Mouse (Mus musculus) kidney, postnatal 4 days (tissue): ENCODE data around the gene Bank1.
A peak's percentile ranks its signal among the peaks of the same experiment; 100 is the strongest.
"Not testable (repeated sequence)": the region's sequence is repeated elsewhere in the genome, so short reads cannot be mapped to it uniquely, and the experiment has no call there.

Experiments
- DNase-seq, 2 experiments: peaks; one replicate each; pipeline ENCODE4 v3.0.0; 2021; ENCODE audit warnings: mixed read lengths in 2 of 2

Bank1 gene

GRCm38 (mm10) chr3:136325783-136326182 lies at the start of gene Bank1:
Gene Bank1 (minus strand): TSS chr3:136326066.
- DNase-seq: peak; percentile 2 to 11

DNA sequence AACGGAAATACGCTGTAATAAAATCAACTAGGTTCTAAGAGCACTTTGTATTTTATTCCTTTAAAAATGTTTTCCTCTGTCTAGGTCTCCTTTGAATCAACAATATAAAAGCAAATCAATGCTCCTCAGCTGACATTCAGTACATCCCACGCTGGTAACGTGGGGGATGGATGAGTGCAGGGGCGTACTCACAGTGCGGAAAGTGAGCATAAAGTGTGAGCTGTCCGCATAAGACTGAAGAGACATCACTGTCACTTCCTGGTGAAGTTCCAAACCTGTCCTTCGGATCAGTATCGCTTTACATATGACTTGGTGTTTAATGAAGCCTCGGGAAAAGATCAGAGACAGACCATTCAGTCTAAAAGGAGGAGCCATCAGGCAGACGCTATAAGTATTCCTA lies 44.0 kb upstream of the Bank1 start:
- DNase-seq: peak in 1 of 2 experiments; percentile 1

GRCm38 (mm10) chr3:136369466-136369865 lies 43.6 kb upstream of the Bank1 start:
- DNase-seq: no peak

DNA sequence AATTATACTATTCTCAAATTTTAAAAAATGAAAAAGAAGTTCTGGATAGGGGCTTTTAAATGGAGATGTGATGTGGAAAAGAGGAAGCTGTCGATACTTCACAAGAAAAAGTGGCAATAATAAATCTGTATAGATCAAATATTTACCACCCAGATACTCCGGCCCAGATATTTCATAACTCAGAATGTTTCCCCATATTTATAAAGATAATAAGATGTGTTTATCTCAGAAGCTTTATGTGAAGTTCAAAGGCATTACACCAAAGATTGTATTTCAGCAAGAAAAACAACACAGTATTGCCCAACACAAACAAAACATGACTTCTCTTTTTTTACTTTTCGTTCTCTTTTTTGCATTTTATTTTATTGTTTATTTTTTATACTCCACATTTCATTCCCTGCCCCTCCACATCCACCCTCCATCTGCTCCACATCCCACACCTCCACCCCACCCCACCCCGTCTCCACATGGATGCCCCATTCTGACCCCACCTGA lies 42.7 kb upstream of the Bank1 start:
- no peak for DNase-seq

DNA sequence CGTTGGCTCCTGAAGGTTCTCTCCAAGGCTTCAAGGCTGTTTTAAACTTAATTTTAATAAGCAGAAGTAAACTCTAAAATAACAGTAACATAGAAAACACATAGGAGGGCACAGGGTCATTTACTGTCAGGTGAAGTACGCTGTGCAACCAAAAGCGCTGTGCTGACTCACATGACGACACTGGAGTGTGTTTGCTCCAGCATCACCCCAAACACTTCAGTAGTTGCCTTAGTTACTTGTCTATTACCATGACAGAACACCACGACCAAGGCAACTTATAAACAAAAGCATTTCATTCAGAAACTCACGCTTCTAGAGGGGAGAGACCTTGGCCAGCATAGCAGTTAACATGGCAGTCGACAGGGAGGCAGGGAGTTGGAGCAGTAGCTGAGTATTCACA lies 23.8 kb upstream of the Bank1 start:
- no peak for DNase-seq

GRCm38 (mm10) chr3:136348611-136349010 lies 22.7 kb upstream of the Bank1 start:
- DNase-seq: no peak

GRCm38 (mm10) chr3:136347277-136347676 lies 21.4 kb upstream of the Bank1 start:
- no peak for DNase-seq

DNA sequence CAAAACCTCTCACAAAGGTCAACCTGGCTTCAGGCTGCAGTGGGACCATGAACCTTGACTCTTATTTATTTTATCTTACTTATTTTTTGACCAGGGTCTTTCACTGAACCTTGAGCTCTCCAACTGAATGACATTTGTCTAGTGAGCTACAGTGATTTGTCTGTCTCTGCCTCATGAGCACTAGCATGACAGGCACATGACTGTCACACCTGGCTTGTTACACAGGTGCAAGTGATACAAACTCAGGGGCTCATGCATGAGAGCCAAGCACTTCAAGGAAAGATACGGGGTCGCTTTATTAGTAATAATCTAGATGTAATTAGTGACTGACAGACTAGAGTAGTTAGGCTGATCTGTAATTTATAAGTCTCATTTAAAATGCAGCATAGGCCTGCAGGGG lies 16.0 kb upstream of the Bank1 start:
- DNase-seq: no peak

DNA sequence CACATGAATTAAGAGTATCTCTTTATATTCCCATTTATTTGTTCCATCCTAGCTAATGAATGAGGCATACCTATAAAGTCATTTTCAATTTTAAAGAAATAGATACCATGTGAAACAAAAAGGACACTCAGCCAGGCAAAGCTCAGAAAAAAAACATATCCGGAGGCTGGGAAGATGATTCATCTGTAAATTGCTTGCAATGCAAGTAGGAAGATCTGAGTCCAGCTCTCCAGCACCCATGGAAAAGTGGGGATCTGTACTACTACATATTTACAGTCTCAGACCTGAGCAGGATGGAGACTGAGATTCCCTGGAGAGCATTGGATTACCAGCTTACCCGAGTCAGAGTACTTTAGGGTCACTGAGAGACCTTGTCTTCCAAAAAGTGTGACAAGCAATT lies 14.0 kb upstream of the Bank1 start:
- DNase-seq: no peak

- DNase-seq: no peak
These were observed 5.3 kb upstream of the Bank1 start for GRCm38 (mm10) chr3:136331135-136331534.

DNA sequence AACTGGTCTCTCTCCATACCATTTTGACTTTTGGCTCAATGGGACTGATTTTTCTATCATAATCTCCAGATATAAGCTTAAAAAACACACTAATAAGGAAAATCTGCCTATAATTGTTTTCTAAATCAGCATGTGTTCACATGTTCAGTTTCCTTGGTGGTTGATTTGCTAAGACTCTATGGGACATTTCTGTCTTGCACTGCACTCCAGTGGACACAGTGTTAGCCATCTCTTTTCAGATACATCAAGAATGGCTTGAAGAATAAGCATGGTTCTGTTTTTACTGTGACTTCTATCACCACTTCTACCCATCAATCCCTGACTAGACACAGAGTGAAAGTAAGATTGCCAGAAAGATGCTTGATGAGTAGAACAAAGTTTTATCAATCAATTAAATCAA lies 4.2 kb upstream of the Bank1 start:
- DNase-seq: no peak

GRCm38 (mm10) chr3:136329133-136329532 lies 3.3 kb upstream of the Bank1 start:
- no peak for DNase-seq

DNA sequence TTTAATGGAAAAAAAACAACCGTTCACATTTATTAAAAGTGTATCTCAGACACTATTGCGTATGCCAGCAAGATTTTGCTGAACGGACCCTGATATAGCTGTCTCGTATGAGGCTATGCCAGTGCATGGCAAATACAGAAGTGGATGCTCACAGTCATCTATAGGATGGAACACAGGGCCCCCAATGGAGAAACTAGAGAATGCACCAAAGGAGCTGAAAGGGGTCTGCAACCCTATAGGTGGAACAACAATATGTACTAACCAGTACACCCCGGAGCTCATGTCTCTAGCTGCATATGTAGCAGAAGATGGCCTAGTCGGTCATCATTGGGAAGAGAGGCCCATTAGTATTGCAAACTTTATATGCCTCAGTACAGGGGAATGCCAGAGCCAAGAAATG lies 1.1 kb downstream of the Bank1 start:
- not testable (repeated sequence) for DNase-seq

- no peak for DNase-seq
These were observed 3.9 kb downstream of the Bank1 start for GRCm38 (mm10) chr3:136321936-136322335.

DNA sequence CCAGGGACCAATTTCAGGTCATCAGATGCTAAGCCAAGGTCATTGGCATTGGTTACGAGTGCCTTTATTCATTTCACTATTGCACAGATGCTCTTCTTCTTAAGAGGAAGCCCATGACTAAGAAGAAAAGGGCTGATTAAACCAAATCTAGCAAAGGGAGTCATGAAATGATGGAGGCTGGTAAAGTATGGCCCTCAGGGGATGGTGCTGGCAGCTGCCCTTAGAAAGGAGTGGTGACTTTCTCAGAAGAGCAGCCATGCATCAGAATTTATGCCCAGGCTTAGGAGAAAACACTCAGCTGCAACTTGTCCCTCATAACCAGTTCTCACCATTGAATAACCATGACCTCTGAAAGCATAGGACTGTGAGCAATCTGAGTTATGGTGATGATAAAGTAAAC lies 17.4 kb downstream of the Bank1 start:
- peak in 1 of 2 experiments; percentile 6 for DNase-seq

- DNase-seq: no peak
These were observed 19.2 kb downstream of the Bank1 start for GRCm38 (mm10) chr3:136306564-136307158.

DNA sequence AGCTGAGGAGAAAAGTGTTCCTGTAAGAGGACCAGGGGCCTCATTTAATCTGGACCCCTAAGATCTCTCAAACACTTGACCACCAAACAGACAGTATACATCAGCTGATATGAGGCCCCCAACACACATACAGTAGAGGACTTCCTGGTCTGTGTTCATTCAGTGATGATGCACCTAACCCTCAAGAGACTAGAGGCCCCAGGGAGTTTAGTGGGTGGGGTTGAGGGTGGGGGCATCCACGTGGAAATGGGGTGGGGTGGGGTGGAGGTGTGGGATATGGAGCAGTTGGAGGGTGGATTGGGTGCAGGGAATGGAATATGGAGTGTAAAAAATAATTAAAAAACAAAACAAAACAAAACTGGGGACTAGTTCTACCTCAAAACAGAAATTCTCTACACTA lies 23.3 kb downstream of the Bank1 start:
- no peak for DNase-seq

GRCm38 (mm10) chr3:136300810-136301209 lies 25.1 kb downstream of the Bank1 start:
- not testable (repeated sequence) for DNase-seq

- no peak for DNase-seq
These were observed 28.5 kb downstream of the Bank1 start for GRCm38 (mm10) chr3:136297355-136297754.

GRCm38 (mm10) chr3:136295250-136295649 lies 30.6 kb downstream of the Bank1 start:
- DNase-seq: no peak

- DNase-seq: no peak
These were observed 38.0 kb downstream of the Bank1 start for GRCm38 (mm10) chr3:136287883-136288282.

DNA sequence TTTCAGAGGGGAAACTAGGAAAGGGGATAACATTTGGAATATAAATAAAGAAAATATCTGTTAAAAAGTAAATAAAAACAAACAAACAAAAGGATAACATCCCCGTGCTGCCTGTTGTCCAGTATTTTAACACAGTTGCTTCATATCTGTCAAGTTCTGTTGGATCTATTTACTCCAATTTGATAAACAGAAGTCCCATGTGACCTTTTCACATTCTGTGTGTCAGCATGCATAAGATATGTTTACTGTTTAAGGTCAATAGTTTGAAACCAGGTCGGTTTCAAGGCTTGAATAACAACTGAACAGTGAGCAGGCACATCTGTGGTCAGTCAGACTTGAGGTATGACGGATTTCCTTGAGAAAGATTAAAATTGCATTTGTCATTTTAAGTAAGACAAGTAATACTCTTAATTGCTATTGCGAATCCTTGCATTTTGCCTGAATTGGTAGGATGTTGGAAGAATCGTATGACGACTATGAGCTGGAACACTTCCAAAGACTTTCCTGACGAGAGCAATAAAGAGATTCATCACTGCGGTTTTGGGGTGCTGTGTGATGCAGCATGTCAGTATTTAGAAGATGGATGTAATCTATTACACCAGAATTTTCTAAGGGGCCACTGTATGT lies 60.8 kb downstream of the Bank1 start:
- no peak for DNase-seq

GRCm38 (mm10) chr3:136257761-136258160 lies 68.1 kb downstream of the Bank1 start:
- no peak for DNase-seq

- DNase-seq: no peak
These were observed 71.2 kb downstream of the Bank1 start for GRCm38 (mm10) chr3:136254713-136255112.

DNA sequence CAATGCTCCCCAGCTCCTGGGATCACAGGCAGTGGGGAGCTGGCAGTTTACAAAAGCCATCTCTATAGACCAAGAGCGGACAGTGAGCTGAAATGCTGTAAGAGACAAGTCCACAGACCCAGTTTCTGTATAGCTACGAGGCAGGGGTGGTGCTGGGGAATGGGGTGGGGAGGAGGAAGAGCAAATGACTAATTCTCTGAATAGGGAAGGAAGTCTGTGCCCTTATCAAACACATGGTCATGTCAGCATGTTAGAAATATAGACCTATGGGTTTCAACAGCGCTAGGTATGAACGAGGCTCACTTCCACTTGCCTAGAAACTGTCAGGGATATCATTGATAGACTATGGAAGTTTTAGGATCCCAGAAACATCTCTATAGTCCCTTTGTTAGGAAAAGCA lies 73.0 kb downstream of the Bank1 start:
- DNase-seq: no peak
